Mouse (Mus musculus) heart, adult 18-20 months (tissue): ENCODE measurements around the gene Hist4h4. TPM values are rescaled to one million over a fixed set of nuclear protein-coding genes. Genes with fewer than 3 reads are reported as not detected.
"Not testable (repeated sequence)": the region's sequence is repeated elsewhere in the genome, so short reads cannot be mapped to it uniquely, and the experiment has no call there.

Experiments used
- DNase-seq, 2 experiments: peaks; one replicate each; pipeline ENCODE4 v3.0.0; 2021 to 2022; ENCODE audit warnings: mixed read lengths in 1 of 2
- total RNA-seq, 2 experiments: library from RNA; stranded (reverse); gene quantifications; 2 replicates each; pipeline ENCODE4 v1.2.3; 2021

The Hist4h4 gene
- total RNA-seq, 2 experiments from 2014 or later = 4.5 to 5.7 TPM

DNA sequence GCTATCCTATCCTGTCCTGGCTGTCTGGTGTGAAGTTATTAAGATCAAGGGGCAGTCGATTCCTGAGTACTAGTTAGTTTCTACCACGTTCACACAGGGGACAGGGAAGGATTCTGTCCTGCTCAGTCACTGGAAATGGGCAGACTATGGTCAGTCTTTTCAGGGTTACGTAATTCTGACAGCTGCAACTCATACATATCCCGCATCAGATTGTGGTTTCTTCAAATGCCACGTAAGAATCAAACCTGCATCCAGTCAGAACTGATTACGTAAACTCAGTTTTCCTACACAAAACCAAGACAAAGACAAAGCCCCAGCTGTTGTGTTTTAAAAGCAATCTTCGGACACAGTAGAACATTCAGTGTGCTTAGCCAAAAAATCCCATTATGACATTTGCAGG lies 11.2 kb upstream of the Hist4h4 start:
- no peak for DNase-seq

DNA sequence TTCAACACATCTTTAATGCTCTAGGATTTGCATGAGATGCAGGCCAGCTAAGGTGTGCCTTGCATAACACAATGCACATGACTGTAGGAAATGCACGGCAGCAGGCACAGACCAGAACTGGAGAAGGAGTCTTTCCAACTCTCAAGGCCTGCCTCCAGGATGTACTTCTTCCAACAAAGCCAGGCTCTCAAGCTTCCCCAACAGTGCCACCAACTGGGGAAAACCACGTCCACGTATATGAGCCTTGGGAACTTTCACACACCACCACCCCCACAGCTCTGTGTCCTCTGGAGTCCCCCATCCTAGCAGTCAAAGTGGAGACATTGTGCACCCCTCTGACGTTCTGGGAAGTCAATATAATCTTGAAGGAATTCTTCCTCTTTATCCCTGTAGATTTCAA lies 8.9 kb upstream of the Hist4h4 start:
- peak in 1 of 2 experiments; percentile 20 for DNase-seq

DNA sequence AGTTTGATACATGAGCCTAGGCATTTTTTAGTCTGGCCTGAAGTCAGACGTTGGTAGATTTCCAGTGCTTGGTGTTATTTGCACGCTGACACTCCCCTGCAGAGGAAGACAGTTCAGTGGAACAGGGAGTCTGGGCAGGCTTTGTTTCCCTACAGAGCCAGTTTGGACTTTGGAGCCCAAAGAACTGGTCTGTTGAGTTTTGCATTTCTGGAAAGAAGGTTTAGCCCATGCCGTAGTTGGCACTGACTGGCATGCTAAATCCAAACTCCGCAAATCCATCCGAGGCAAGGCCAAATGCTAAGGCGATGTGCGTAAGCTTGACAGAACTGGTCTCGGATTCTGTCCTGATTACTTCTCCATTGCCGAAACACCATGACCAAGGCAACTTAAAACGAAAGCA lies 7.0 kb upstream of the Hist4h4 start:
- DNase-seq = no peak

DNA sequence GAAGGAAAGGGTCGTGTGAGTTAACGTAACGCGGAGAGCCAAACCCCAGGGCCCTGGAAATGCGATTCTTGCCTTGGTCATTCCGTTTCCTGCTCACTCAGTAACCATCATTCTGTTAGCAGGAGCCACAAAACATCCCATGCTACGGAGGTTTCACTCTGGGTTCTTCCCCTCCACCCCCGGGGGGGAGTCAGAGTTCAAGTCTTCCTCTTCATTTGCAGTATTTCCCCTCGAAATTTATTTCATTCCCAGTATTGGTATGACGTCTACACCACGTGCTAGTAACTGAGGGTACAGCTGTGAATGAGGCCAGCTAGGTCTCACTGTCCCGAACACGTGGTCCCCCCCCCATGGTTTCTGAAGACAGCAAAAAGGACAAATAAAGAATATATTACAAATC lies 5.5 kb upstream of the Hist4h4 start:
- no peak for DNase-seq

DNA sequence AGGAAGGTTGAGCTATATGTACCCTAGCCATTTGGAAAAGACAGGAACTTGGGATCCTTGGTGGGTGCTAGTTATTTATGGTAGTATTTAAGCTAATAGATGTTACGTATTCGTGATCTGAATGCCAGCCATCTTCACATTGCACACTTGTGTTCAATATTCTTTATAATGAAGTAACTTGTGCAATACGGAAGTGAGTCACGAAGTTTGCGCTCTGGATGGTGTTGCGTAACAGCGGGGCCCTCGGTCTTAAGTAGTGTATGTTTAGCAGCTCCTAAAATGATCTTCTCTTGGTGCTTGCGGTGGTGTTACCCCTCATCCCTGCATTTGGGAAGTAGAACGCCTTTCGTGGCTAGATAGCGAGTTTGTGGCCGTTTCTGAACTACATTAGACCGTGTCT lies 4.9 kb upstream of the Hist4h4 start:
- DNase-seq = peak; percentile 75 to 76

DNA sequence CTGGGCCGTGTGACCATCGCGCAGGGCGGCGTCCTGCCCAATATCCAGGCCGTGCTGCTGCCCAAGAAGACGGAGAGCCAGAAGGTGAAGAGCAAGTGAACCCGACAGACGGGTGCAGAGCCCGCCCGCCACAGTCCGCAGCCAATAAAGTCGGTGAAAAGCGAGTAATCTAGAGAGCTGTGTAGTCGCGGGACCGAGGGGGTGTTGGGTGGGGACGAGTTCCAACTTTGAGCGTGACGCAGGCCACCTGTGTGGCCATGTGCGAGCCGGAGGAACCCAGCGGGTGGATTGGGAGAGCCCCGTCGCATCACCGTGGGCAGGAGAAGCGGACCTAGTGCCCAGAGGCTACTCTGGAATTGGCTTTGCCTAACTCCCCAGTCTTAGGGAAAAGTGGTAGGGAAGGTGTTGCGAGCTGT lies 4.4 kb upstream of the Hist4h4 start:
- DNase-seq = peak; percentile 36 to 56

DNA sequence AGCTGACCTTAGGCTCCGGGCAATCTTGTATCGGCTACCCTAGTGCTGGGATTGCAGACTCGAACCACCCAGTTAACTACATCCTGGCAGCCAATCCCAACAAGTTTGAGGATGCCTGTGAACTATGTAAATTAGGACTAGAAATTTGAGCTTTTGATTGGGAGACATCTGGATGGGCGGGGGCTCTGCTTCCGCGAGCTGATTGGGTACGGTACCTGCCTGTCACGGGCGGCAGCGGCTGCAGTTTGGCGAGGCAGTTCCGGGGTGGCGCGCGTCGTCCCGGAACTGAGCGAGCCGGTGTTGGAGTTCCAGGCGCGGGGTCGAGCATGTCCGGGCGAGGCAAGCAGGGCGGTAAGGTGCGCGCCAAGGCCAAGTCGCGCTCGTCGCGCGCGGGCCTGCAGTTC lies 3.8 kb upstream of the Hist4h4 start, which contains the start of gene H2afj:
H2afj (plus strand) TSS at position 231 of the 404 bp plus-strand sequence.
- peak; percentile 99 for DNase-seq

DNA sequence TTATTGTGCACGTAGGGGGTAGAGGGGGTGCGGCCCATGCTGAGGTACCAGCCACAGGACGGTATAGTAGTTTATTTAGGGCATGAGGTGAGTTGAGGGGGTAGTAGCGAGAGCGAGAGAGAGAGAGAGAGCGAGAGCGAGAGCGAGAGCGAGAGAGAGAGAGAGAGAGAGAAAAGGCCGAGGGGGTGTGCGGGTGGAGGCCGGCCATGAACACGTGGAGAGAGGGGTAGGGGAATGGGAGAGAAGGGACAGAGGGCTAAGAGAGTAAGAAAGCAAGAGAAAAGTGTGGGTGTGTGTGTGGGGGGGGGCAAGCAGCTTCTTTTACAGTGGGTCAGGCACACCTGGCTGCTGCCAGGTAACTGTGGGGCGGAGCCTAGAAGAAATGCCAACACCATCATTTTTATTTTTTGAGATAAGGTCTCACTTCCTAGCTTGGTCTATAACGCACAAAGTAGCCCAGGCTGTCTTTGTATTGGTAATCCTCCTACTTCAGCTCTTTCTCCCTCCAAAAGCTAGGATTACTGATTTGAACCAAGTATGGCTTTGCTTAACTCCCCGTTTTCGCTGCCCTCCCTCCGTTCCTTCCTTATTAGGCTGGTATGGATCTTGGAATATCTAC lies 3.3 kb upstream of the Hist4h4 start:
- no peak for DNase-seq

DNA sequence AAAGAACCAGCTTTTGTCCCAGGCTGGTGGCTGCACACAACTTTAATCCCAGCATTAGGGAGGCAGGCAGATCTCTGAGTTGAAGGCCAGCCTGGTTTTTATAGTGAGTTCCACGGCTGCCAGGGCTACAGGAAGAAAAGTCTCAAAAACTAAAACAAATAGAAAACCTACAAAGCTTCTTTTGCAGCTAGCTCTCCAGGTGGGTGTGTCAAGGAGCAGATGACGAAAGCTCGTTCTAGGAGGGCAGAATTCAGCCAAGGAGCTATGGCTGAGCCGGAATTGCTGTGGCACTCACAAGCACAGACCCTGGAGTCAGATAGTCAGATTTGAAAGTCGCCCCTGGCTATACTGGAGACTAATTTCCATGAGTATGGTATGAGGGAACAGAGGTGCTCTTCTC lies 2.6 kb upstream of the Hist4h4 start:
- DNase-seq = no peak

DNA sequence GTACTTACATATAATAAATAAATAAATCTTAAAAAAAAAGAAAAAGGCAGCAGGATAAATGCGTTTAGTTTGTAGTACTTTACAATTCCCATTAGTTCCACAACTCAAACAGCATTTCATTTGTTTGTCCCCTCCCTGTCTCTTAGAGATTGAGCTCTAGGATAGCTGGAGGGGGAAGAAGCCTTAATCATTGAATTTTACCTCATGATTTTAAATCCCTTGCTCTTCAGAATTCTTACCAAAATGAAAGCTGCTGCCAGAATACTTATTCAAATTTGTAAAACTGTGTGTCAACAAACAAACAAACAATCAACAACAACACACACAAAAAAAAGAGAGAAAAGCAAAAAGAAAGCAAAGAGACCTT lies 1.2 kb upstream of the Hist4h4 start:
- DNase-seq = no peak

DNA sequence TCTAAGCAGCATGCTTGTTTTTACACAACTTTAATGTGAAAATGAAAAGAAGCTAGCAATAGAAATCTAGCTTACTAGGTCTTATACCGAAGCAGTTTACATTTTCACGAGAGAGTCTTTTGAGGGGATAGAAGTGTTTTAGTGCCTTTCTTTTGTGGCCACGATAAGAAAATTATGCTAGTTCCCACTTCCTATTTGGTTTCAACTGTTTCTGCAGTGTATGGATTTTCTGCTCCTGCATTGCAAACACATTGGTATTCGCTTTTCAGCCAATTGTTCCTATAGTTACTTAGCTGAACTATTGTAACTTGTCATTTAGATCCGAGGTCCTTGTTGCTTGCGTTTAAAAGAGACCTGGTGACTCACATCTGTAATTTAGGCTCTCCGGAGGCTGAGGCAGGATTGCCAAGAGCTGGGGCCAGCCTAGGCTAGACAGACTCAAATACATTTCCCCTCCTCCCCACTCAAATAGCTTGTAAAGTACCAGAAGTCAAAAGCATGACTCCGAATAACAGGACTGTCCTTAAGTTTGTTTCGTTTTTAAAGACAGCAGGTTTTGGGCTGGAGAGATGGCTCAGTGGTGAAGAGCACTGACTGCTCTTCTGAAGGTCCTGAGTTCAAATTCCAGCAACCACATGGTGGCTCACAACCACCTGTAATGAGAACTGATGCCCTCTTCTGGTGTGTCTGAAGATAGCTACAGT lies 642 bp upstream of the Hist4h4 start:
- DNase-seq = no peak

DNA sequence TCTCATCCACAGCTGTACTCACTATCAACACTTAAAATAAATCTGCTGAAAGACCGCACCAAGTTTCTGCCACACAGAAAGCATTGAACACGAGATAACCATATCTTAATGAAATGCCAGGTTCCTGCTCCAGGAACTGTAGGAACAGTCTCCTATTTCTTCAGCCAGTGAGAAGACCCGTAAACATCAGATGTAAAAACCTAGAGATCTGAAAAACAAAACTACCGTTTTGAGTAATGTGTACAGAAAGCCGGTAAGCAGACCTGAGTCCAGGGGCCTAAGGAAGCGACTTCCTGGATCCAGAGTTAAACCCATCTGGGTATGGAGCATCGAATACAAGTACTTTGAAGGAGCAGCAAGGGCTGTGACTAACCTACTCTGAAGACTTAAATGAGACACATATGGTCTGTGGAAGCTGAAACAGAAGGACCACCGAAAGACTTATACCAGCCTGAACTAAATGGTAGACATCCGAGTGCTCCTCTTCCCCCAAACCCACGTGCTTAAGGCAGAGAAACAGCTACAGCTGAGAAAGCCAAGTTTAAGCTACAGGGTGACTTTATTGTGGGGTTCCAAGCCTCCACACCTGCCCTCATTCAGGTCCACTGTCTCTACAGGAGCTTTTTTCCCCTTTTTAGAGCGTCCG lies 999 bp downstream of the Hist4h4 start:
- no peak for DNase-seq

DNA sequence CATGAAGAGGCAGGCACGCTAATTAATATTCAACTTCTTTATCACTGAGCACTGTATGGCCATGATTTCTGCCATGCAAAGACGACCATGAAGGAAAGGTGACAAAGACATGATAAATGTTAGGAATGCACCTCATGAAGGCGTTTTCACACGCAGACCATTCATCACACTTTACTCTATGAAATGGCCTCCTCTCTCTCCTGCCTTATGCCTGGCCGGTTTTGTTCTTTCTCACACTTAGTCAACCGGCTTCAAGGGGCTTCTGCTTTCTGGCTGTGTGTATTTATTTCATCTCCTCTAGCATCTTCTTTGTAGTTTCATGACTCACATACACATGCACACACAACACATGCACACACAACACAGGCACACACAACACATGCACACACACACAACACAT lies 2.9 kb downstream of the Hist4h4 start:
- DNase-seq = no peak

DNA sequence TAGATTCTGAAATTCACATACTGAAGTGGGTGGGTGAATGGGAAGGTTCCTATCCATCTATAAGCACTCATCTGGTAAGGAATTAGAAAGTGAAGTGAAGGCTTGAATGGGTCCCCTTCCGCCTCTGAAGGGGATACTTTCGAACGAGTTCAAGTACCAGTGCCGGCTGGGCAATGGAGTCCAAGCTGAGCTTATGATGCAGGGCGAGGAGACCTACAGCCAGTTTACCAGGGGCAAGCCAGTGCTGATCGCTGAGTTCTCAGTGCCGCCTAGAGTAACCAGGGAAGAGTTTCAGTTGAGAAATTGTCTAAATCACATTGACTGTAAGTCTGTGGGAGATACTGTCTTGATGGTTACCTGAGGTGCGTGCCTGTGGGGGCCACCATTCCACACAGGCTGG lies 3.5 kb downstream of the Hist4h4 start:
- DNase-seq = no peak

DNA sequence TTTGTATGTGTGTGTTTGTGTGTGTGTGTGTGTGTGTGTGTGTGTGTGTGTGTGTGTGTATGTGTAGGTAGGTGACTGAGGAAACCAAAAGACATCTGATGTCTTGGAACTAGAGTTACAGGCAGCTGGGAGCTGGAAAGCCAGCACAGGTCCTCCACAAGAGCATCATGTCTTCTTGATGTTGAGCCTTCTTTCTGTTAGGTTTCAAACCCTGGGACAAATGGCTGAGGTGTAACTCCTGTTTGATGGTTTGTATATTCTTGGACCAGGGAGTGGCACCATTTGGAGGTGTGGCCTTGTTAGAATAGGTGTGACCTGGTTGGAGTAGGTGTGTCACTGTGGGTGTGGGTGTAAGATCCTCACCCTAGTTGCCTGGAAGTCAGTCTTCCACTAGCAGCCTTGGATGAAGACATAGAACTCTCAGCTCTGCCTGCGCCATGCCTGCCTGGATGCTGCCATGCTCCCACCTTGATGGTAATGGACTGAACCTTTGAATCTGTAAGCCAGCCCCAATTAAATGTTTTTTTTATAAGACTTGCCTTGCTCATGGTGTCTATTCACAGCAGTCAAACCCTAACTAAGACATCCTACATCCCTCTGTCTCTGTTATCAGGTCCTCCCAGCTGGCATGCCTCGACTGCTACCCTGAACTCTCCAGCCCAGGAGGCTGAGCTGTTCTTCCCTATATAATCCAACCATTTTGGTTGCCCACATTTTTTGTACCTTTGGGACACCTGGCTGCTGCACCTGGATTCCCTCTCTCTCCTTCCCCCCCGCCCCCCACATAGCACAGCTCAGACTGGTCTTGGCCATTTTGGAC lies 6.1 kb downstream of the Hist4h4 start:
- DNase-seq = not testable (repeated sequence)

DNA sequence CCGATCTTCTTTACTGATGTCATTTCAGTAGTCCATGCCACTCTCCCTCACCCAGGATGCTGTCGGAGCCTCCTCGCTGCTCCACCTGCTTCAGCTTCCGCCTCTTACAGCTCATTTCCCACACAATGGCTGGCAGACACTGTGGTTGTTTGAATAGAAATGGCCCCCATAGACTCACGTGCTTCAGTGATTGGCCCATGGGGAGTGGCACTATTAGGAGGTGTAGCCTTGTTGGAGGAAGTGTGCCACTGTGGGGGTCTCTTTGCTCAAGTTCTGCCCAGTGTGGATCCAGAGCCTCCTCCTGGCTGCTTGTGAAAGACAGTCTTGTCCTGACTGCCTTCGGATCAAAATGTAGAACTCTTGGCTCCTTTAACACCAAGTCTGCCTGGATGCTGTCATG lies 8.4 kb downstream of the Hist4h4 start:
- no peak for DNase-seq

DNA sequence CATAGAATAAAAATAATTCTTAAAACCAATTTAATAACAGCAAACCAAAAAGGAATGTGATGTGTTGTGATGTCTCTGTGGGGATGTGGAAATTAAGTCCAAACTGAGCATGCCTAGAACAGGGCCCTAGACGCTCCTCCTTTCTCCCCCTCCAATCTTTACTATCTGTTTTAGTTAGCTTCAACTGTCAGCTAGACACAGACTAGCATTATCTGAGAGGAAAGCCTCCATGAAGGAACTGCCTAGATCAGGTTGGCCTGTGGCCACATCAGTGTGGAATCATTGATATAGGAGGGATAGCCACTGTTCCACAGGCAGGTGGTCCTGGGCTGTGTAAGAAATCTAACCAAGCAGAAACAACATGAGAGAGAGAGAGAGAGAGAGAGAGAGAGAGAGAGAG lies 9.1 kb downstream of the Hist4h4 start:
- no peak for DNase-seq

DNA sequence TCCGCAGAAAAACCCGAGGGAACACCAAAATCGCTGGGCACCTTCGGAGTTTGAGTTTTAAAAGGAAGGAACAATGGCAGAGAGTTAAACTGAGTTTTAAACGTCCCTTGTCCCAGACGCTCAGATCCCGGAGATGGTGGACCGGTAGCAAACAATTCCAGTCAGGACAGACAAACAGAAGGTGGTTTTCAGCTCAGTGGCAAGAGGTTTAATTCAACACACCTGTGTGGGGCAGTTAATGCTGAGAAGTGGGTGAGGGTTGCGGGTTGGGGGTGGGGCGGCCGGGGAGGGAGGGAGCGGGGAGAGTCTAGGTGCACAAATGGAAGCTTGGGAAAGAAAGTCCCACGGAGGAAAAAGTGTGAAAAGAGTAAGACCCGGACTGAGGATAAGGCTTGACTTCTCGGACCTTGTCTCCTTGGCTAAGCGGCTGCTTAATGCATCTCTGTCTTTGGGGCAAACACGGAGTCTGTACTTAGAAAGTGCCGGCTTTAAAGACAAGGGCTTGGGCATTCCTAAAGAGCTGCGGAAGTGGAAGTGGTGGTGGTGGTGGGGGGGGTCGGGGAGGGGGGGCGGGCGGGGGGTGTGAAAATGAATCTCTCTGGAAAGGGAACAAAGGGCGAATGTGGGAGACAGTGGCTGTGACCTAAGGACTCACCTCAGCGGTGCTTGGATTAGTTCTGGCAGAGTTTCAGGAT lies 10.2 kb downstream of the Hist4h4 start:
- DNase-seq = no peak

DNA sequence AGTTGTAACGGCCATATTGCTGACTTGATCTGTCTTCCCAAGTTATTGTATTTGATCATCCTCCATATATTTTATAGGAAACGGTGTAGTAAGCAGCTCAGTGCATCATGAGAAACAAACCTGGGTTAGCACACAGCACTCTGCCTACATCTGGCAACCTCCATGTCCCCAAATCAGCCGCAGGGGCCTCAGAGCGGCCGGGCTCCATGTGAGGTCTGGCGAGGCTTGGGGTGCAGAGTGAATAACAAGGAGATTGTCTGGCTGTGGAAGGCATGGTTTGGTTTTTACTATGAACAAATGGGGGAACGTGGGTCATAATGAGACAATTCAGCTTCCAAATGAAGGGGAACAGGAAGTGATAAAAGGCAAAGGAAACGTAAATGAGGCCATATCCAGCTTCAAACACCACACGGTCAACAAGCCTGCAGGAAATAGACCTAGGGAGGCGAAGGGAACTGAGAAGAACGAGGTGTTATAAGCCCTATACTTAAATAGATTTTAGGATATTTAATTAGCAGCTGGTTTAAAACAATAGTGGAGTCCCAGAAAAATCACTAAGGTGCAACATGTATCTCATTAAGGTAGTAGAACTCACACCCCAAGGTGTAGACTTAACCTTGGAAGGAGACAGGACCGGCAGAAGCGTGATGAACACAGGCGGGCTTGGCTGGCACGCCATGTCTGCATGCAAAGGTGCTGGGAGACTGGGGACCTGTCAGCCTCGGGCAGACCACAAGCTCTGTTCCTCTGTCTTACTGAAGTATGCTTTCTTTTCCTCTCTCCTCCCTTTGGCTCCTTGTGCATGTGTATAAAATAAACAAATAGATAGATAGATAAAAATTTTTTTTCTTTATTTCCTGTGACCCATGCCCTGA lies 11.1 kb downstream of the Hist4h4 start:
- no peak for DNase-seq

DNA sequence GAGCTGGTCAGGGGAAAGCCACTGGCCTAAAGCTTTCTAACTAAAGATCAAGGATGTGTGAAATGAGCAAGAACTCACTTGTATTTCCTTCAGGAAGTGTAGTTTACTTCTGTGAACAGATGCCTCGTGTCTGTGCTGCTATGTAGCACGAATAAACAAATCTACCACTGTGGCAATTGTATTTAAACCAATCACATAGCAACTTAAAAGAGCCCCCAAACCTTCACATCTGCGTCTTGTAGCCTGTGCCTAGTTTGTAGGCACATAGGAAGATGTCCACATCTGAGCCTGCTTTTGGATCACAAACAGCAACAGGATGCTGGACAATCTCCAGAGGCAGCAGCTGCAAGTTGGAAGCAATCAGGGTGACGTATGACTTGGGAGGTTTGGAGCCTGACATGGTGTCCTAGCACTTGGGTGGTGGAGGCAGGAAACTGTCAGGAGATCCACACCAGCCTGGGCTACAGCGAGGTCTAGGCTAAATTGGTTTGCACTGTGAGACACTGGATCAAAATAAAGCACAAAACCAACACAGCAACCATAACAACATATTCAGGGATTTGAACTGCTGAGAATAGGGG lies 14.7 kb downstream of the Hist4h4 start:
- DNase-seq = peak; percentile 84 to 86

DNA sequence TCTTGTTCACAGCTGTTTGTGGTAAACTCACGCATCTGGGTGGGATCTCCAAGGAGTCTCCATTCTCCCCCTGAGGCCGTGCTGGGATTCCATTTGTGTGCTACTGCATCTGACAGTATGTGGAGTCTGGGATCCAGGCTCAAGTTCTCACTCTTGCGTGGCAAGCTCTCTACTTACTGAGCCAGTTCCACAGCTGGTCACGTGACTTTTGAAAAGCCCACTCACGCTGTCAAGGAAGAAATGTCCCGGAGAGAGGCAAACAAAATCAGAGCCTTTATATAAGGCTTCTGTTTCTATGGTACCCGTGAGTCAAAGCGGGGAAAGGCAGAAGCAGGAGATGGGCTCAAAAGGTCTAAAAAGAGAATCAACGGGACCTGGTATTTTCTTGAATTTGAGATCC lies 21.5 kb downstream of the Hist4h4 start:
- no peak for DNase-seq
